Mouse (Mus musculus) forebrain, postnatal 0 days (tissue): ENCODE measurements at regions not wholly inside any gene's neighbourhood (a gene's known extent, or its start where the extent isn't known, plus 50 kb on each side); places are given as distances from the start of the nearest gene placed in this dataset.
A peak's percentile ranks its signal among the peaks of the same experiment; 100 is the strongest.

Experiments used
- ATAC-seq: fragments of 200-750 bp; cut with Nextera tagmentation; 2 replicates; pipeline ENCODE4 v1.8.0; 2017; ENCODE audit warnings: mild to moderate bottlenecking, moderate library complexity
- DNase-seq: peaks from one replicate; pipeline ENCODE4 v3.0.0-alpha.2; 2015
- H3K27ac ChIP-seq: fragments of 300-500 bp; sonication (generic); 2 replicates; pipeline ENCODE4 v1.5.1; 2014; ENCODE audit warnings: low read depth, mild to moderate bottlenecking, antibody characterized with exemption, low read length, moderate library complexity, mixed read lengths
- H3K27me3 ChIP-seq: fragments of 300-500 bp; sonication (generic); 2 replicates; pipeline ENCODE4 v1.6.1; 2014; ENCODE audit warnings: mild to moderate bottlenecking, low read length, mixed read lengths; ENCODE audit not compliant: insufficient read depth
- H3K36me3 ChIP-seq: fragments of 300-500 bp; sonication (generic); 2 replicates; pipeline ENCODE4 v1.6.1; 2014; ENCODE audit warnings: mild to moderate bottlenecking, moderate library complexity; ENCODE audit not compliant: insufficient read depth
- H3K4me1 ChIP-seq: fragments of 300-500 bp; sonication (generic); 2 replicates; pipeline ENCODE4 v1.6.1; 2014; ENCODE audit warnings: antibody characterized with exemption; ENCODE audit not compliant: insufficient read depth
- H3K4me2 ChIP-seq: fragments of 300-500 bp; sonication (generic); 2 replicates; pipeline ENCODE4 v1.6.1; 2014; ENCODE audit warnings: low read depth, mild to moderate bottlenecking, moderate library complexity
- H3K4me3 ChIP-seq: fragments of 300-500 bp; sonication (generic); 2 replicates; pipeline ENCODE4 v1.5.1; 2014; ENCODE audit warnings: low read depth, low read length, mixed read lengths
- H3K9ac ChIP-seq: fragments of 300-500 bp; sonication (generic); 2 replicates; pipeline ENCODE4 v1.6.1; 2014; ENCODE audit warnings: mild to moderate bottlenecking
- H3K9me3 ChIP-seq: fragments of 300-500 bp; sonication (generic); 2 replicates; pipeline ENCODE4 v1.6.1; 2016; ENCODE audit warnings: low read length
- CTCF ChIP-seq: sonication (generic); IDR thresholded peaks from 2 replicates; pipeline ENCODE4 v1.5.1; 2016; ENCODE audit warnings: antibody characterized with exemption, control low read depth, low read depth
- WGBS: fragments of 180-500 bp; shearing (Covaris S2); extraction: QIAGEN DNeasy Blood & Tissue Kit; methylation state at CpG from one replicate; pipeline ENCODE4 v1.1.7; 2014; 5-methylcytosine and 5-hydroxymethylcytosine counted together

DNA sequence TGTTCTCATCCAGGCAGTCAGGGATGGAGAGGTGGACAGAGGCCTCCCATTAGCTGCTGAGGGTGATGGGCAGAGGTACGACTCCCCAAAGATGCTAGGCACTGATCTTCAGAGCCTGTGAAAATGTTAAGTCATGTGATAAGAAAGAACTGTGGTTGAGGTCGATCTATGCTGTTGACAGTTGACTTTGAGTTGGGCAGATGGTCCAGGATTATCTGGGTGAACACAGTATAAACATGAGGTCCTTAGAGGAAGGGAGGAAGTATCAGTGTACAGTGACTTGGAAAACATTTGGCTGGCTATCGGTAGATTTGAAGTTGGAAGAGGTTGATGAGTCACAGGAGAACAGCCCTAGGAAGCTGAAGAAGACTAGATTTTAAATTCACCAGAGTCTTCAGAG lies 80.9 kb upstream of the Pgrmc2 start:
- Histone ChIP-seq H3K9ac (no peak overlapping the region), H3K4me3 (no peak overlapping the region), H3K27me3 (no peaks in the 10 kb centered on the region), H3K4me2 (no peak overlapping the region), H3K27ac (no peak overlapping the region), H3K4me1 (no peaks in the 10 kb centered on the region), H3K9me3 (no peaks in the 10 kb centered on the region), H3K36me3 (no peaks in the 10 kb centered on the region)
- no peak for TF ChIP-seq CTCF
- no peak for ATAC-seq
- no peak for DNase-seq
- 88% methylated on average over 3 of the region's 3 CpGs for WGBS

DNA sequence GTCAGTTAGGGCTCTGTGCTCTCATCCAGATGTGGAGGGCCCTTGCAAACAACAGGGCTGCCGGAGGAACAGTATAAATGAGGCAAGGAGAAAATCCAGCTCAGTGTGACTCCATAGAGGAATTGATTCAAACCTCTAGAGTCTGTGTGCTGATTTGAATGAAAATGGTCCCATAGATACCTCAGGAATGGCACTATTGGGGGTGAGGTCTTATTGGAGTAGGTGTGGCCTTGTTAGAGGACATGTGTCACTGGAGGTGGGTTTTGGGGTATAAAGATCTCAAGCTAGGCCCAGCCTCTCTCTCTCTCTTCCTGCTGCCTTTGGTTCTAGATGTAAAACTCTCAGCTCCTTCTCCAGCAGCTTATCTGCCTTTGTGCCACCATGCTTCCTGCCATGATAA lies 79.7 kb upstream of the Pgrmc2 start:
- Histone ChIP-seq H3K9ac (no peak overlapping the region), H3K27me3 (no peaks in the 10 kb centered on the region), H3K36me3 (no peaks in the 10 kb centered on the region), H3K9me3 (no peaks in the 10 kb centered on the region), H3K4me1 (no peaks in the 10 kb centered on the region), H3K4me2 (no peak overlapping the region), H3K27ac (no peak overlapping the region), H3K4me3 (no peak overlapping the region)
- ATAC-seq (no peak), DNase-seq (no peak)
- TF ChIP-seq CTCF, result no peak
- 63% methylated on average over 1 of the region's 1 CpGs for WGBS

- Histone ChIP-seq H3K4me1 (no peaks in the 10 kb centered on the region), H3K36me3 (no peaks in the 10 kb centered on the region), H3K9me3 (no peaks in the 10 kb centered on the region), H3K27me3 (no peaks in the 10 kb centered on the region), H3K4me2 (no peak overlapping the region), H3K27ac (no peak overlapping the region), H3K4me3 (no peak overlapping the region), H3K9ac (no peak overlapping the region)
- DNase-seq (no peak), ATAC-seq (no peak)
- no peak for TF ChIP-seq CTCF
These were observed 77.8 kb upstream of the Pgrmc2 start for GRCm38 (mm10) chr3:41160648-41161047.

DNA sequence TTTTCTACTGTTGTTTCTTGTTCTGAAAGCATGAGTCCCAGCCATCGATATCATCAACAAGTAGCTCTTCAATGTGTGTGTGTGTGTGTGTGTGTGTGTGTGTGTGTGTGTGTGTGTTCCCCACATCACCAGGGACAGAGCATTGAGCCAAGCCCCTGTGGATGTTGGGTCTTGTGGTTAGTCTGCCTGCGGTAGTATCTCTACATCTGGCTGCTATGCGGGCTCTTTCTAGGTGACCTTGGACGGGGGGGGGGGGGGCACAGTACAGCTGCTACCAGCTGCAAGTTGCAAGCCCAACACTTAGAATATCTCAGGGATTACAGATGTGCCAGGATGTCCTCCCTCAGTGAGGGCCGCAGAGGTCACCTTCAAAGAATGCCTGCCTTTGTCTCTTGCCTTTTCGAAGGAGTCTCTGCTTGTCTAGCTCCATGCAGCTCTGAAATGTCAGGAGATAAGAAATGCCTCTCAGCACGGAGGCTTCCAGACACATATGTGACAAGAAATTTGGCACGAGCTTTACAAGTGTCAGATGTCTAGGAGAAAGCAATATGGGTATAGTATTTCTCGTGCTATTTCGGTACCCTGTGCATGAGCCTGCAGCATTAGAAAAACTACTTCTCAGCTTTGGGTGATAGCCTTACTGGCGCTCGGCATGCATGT lies 75.6 kb upstream of the Pgrmc2 start:
- H3K36me3 ChIP-seq, result no peaks in the 10 kb centered on the region
- no peak for TF ChIP-seq CTCF
- H3K9me3 ChIP-seq, result no peaks in the 10 kb centered on the region
- no peak overlapping the region for H3K4me2 ChIP-seq
- H3K27me3 ChIP-seq, result no peaks in the 10 kb centered on the region
- peak overlapping the region; percentile 64 for H3K27ac ChIP-seq
- H3K4me1 ChIP-seq, result no peaks in the 10 kb centered on the region
- H3K4me3 ChIP-seq, result no peak overlapping the region
- ATAC-seq (peak; percentile 91), DNase-seq (peak; percentile 74)
- WGBS, result 65% methylated on average over 12 of the region's 12 CpGs
- H3K9ac ChIP-seq, result no peak overlapping the region

- no peak for DNase-seq
These were observed 74.6 kb upstream of the Pgrmc2 start for GRCm38 (mm10) chr3:41157428-41157827.

GRCm38 (mm10) chr3:41156562-41156961 lies 73.7 kb upstream of the Pgrmc2 start:
- no peak for TF ChIP-seq CTCF
- H3K4me1 ChIP-seq, result no peaks in the 10 kb centered on the region
- H3K4me2 ChIP-seq, result no peak overlapping the region
- 96% methylated on average over 2 of the region's 2 CpGs for WGBS
- H3K9me3 ChIP-seq, result no peaks in the 10 kb centered on the region
- DNase-seq (no peak), ATAC-seq (no peak)
- no peak overlapping the region for H3K4me3 ChIP-seq
- H3K36me3 ChIP-seq, result no peaks in the 10 kb centered on the region
- no peaks in the 10 kb centered on the region for H3K27me3 ChIP-seq
- no peak overlapping the region for H3K27ac ChIP-seq
- no peak overlapping the region for H3K9ac ChIP-seq

More at GRCm38 (mm10) chr3:41157428-41157827, 74.6 kb upstream of the Pgrmc2 start:
- H3K4me3 ChIP-seq, result no peak overlapping the region
- ATAC-seq, result no peak
- H3K9ac ChIP-seq, result no peak overlapping the region
- H3K4me2 ChIP-seq, result no peak overlapping the region
- H3K4me1 ChIP-seq, result no peaks in the 10 kb centered on the region
- no peak for TF ChIP-seq CTCF
- H3K9me3 ChIP-seq, result no peaks in the 10 kb centered on the region
- H3K27ac ChIP-seq, result no peak overlapping the region
- WGBS, result 93% methylated on average over 3 of the region's 3 CpGs
- no peaks in the 10 kb centered on the region for H3K27me3 ChIP-seq
- no peaks in the 10 kb centered on the region for H3K36me3 ChIP-seq

GRCm38 (mm10) chr3:41155132-41155760 lies 72.4 kb upstream of the Pgrmc2 start:
- WGBS, result 78% methylated on average over 9 of the region's 9 CpGs
- Histone ChIP-seq H3K4me1 (no peaks in the 10 kb centered on the region), H3K27ac (no peak overlapping the region), H3K27me3 (no peaks in the 10 kb centered on the region), H3K9ac (no peak overlapping the region), H3K4me3 (no peak overlapping the region), H3K9me3 (no peaks in the 10 kb centered on the region), H3K4me2 (no peak overlapping the region), H3K36me3 (no peaks in the 10 kb centered on the region)
- DNase-seq (peak; percentile 27), ATAC-seq (peak; percentile 28; the same call in 1 of the 2 replicates)
- no peak for TF ChIP-seq CTCF
